Mouse (Mus musculus) MEL (cell line): ENCODE data around the gene Adcy1.

Experiments used
- CTCF ChIP-seq, 3 experiments: IDR thresholded peaks in 2 of 3; conservative IDR thresholded peaks in 1 of 3; 2 replicates each; pipeline ENCODE4 v1.5.1; 2011 to 2012; ENCODE audit warnings: low read length in 3 of 3, low read depth in 2 of 3, mild to moderate bottlenecking in 2 of 3, improper control_type of control experiment in 1 of 3, inconsistent platforms in 1 of 3, mixed read lengths in 1 of 3, moderate library complexity in 1 of 3; ENCODE audit not compliant: control insufficient read depth in 1 of 3, insufficient read depth in 1 of 3, poor library complexity in 1 of 3, severe bottlenecking in 1 of 3
- EP300 ChIP-seq, 2 experiments: IDR thresholded peaks; 2 replicates each; pipeline ENCODE4 v1.6.1; 2011; ENCODE audit warnings: improper control_type of control experiment in 2 of 2, low read length in 2 of 2, low read depth in 1 of 2, mild to moderate bottlenecking in 1 of 2

DNA sequence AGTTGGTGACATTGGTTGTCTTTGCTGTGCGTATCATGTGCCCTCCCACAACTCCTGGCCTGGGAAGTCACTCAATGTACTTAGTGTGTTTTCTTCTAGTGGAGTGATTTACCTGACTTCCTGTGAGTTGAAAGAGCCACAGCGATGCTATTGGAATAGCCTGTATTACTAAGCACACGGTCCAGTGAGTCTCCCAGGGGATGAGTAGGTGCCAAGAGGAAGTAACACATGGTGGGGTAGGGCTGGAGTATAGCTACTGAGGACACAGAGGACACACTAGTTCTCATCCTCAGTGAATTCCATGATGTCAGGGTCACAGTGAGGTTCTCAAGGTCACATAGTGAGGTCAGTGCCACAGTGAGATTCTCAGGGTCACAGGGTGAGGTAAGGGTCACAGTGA is 13.2 kb downstream of the Adcy1 start:
- TF ChIP-seq CTCF (IDR thresholded peaks at IDR 0.05 in 2 of 3, conservative IDR thresholded peaks at IDR 0.05 in 1 of 3; ENCODE audit: control insufficient read depth in 1 of 3, insufficient read depth in 1 of 3, low read depth in 2 of 3, low read length in 3 of 3, poor library complexity in 1 of 3, severe bottlenecking in 1 of 3) (no peak), EP300 (IDR thresholded peaks at IDR 0.05; ENCODE audit: low read depth in 1 of 2, low read length in 2 of 2) (no peak)
